Mouse (Mus musculus) cortical plate, adult 2 months (tissue): ENCODE data around the gene Selenbp2.

ENCODE experiments used
- CTCF ChIP-seq: fragments of 200-500 bp; IDR thresholded peaks from 2 replicates; pipeline ENCODE4 v1.5.1; 2011; ENCODE audit warnings: mild to moderate bottlenecking, control low read depth, low read length; ENCODE audit not compliant: insufficient read depth; ENCODE audit errors: extremely low read depth
- POLR2A ChIP-seq: fragments of 200-500 bp; IDR thresholded peaks from 2 replicates; pipeline ENCODE4 v1.6.1; 2011; ENCODE audit warnings: mild to moderate bottlenecking, low read length, control low read depth; ENCODE audit not compliant: insufficient read depth; ENCODE audit errors: extremely low read depth

- TF ChIP-seq POLR2A (no peak), CTCF (no peak)
These were observed 9.5 kb downstream of the Selenbp2 start for GRCm38 (mm10) chr3:94702856-94703255.
